14 mouse cellular contexts compared by ENCODE assay signal in genomic region chr4:53118643-53119042, GRCm38 (mm10).
"Had no signal": no experiment of that assay in that cellular context is flagged by ENCODE, and none has a peak within 500 bp of the region (broad histone marks: within the 10 kb centered on the region; RNA-seq: fewer than 3 reads in every experiment).

No protein-coding gene starts in this region.

- H3K36me3 ChIP-seq: midbrain, embryonic 10.5 days had no signal

- DNase-seq: kidney, adult 2 months; kidney, postnatal 25 days; layer of hippocampus, adult 9-11 months; liver, embryonic 13.5 days; lung, embryonic 14.5 days; thymus, adult 18-20 months; thymus, postnatal 36 days had no signal

- H3K9me3 ChIP-seq: liver, embryonic 13.5 days; megakaryocyte, embryonic 14.5 days; midbrain, embryonic 10.5 days; midbrain, embryonic 13.5 days had no signal

- H3K27me3 ChIP-seq: liver, embryonic 13.5 days; megakaryocyte, embryonic 14.5 days; midbrain, embryonic 13.5 days had no signal

- H3K27ac ChIP-seq: kidney, postnatal 0 days; layer of hippocampus, adult 2 months; left cerebral cortex, adult 2 months; liver, embryonic 13.5 days; midbrain, embryonic 10.5 days; midbrain, embryonic 13.5 days had no signal

- H3K9ac ChIP-seq: liver, embryonic 13.5 days; lung, embryonic 14.5 days; midbrain, embryonic 13.5 days had no signal

- ATAC-seq: lung, postnatal 0 days; midbrain, embryonic 13.5 days had no signal

- H3K4me3 ChIP-seq: layer of hippocampus, adult 2 months; left cerebral cortex, adult 2 months; liver, embryonic 13.5 days; megakaryocyte, embryonic 14.5 days; midbrain, embryonic 10.5 days; midbrain, embryonic 13.5 days had no signal
